Mouse (Mus musculus) liver, embryonic 13.5 days (tissue): ENCODE measurements around the gene Gm42906. TPM values are rescaled to one million over a fixed set of nuclear protein-coding genes. Genes with fewer than 3 reads are reported as not detected.

Source experiments
- ATAC-seq: fragments of 200-750 bp; cut with Nextera tagmentation; 2 replicates; pipeline ENCODE4 v1.8.0; 2017; ENCODE audit warnings: low read depth, mild to moderate bottlenecking, moderate number of reproducible peaks, moderate library complexity
- DNase-seq: peaks from one replicate; pipeline ENCODE4 v3.0.0; 2022
- H3K27ac ChIP-seq: fragments of 300-500 bp; sonication (generic); 2 replicates; pipeline ENCODE4 v1.5.1; 2015; ENCODE audit warnings: moderate library complexity, mild to moderate bottlenecking, inconsistent platforms
- H3K27me3 ChIP-seq: fragments of 300-500 bp; sonication (generic); 2 replicates; pipeline ENCODE4 v1.6.1; 2015; ENCODE audit warnings: mild to moderate bottlenecking, inconsistent platforms
- H3K36me3 ChIP-seq: fragments of 300-500 bp; sonication (generic); 2 replicates; pipeline ENCODE4 v1.6.1; 2015; ENCODE audit warnings: mild to moderate bottlenecking, inconsistent platforms
- H3K4me1 ChIP-seq: fragments of 300-500 bp; sonication (generic); replicated peaks from 2 replicates; pipeline ENCODE4 v1.6.1; 2015; ENCODE audit warnings: inconsistent platforms
- H3K4me2 ChIP-seq: fragments of 300-500 bp; sonication (generic); 2 replicates; pipeline ENCODE4 v1.6.1; 2015; ENCODE audit warnings: inconsistent platforms, mild to moderate bottlenecking, moderate library complexity
- H3K4me3 ChIP-seq: fragments of 300-500 bp; sonication (generic); replicated peaks from 2 replicates; pipeline ENCODE4 v1.5.1; 2015; ENCODE audit warnings: mild to moderate bottlenecking, inconsistent platforms
- H3K9ac ChIP-seq: fragments of 300-500 bp; sonication (generic); 2 replicates; pipeline ENCODE4 v1.6.1; 2015; ENCODE audit warnings: mild to moderate bottlenecking, inconsistent platforms
- H3K9me3 ChIP-seq: fragments of 300-500 bp; sonication (generic); replicated peaks from 2 replicates; pipeline ENCODE4 v1.6.1; 2016; ENCODE audit warnings: inconsistent platforms
- WGBS: fragments of 180-500 bp; shearing (Covaris S2); methylation state at CpG from one replicate; pipeline ENCODE4 v1.1.7; 2015; ENCODE audit not compliant: insufficient replicate concordance; 5-methylcytosine and 5-hydroxymethylcytosine counted together
- polyA plus RNA-seq: library from polyadenylated mRNA; unstranded; fragments of >200 nt; fragmentation: Nextera tagmentation; extraction: Ambion mirVana; gene quantifications from 2 replicates; pipeline ENCODE4 v1.2.1, GENCODE M21; 2015

Gene Gm42906
- polyA plus RNA-seq, 1 experiment from 2014 or later: not detected

DNA sequence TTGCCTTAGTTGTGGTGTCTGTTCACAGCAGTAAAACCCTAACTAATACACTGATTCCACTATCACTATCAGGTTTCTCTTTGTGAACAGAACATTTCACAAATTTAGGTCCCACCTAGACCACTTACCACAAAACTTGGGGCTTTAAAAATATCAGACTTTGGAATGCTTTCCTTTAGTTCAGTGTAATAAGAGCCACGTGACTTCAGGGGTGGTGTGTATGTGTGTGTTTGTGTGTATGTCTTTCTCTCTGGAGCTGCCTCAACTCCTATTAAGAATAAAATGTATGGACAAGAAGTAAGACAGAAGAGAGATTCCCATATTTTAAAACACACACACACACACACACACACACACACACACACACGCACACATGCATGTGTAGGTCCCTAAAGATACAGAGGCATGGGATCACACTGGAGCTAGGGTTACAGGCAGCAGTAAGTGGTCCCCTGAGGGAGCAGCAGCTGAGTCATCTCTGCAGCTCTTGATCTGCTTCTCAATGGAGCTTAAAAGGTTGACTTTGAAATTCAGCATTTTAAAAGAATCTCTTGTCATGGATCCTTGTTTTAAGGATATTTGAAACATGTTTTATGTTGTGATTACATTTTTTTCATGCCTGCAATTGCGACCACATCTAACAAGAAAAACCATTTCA, 64.5 kb downstream of the Gm42906 start:
- H3K4me3 ChIP-seq: no peak overlapping the region
- H3K27me3 ChIP-seq: no peaks in the 10 kb centered on the region
- H3K4me2 ChIP-seq: no peak overlapping the region
- H3K27ac ChIP-seq: no peak overlapping the region
- no peak for DNase-seq
- no peak for ATAC-seq
- H3K9me3 ChIP-seq: no peaks in the 10 kb centered on the region
- H3K9ac ChIP-seq: no peak overlapping the region
- H3K4me1 ChIP-seq: peaks cover 14% of the 10 kb centered on the region
- 58% methylated on average over 3 of the region's 3 CpGs for WGBS
- H3K36me3 ChIP-seq: no peaks in the 10 kb centered on the region

DNA sequence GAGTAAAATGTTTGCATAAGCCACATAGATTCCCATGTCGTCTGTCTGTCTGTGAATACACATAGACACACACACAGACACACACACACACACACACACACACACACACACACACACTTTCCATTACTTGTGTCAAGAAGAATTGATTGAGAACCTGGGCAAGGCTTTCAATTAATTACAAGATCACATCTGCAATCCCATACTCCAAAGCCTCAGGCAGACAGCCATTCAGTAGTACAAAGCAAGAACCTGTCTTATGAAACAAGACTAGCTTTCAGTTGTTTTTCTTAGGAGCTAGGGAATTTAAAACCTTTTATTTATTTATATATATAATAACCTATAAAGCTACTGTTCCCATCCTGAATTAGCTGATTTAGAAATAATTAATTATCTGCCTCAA, 78.3 kb downstream of the Gm42906 start:
- WGBS: 60% methylated on average over 1 of the region's 1 CpGs

DNA sequence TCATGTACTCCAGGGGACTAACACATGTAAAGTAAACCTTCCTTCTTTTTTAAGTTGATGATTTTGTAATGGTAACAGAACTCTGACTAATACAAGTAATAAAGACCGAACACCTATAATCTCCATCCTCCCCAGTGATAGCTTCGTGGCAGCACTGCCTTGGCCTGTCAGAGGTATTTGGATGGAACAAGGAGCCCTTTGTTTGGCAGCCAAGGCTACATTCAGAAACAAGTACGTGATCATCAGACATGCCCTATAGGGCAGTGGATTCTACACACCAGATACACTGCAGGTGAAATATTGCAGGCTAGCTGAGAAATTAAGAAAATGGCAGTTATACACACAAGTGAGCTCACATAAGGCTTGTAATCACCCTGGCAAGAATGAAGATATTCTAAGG, 79.5 kb downstream of the Gm42906 start:
- WGBS: 65% methylated on average over 3 of the region's 3 CpGs
- H3K27ac ChIP-seq: no peak overlapping the region
- no peak overlapping the region for H3K4me3 ChIP-seq
- H3K27me3 ChIP-seq: no peaks in the 10 kb centered on the region
- no peak overlapping the region for H3K4me2 ChIP-seq
- H3K9ac ChIP-seq: no peak overlapping the region
- H3K9me3 ChIP-seq: no peaks in the 10 kb centered on the region
- DNase-seq (no peak), ATAC-seq (no peak)
- no peaks in the 10 kb centered on the region for H3K4me1 ChIP-seq
- no peaks in the 10 kb centered on the region for H3K36me3 ChIP-seq

More for the DNA sequence above, 78.3 kb downstream of the Gm42906 start:
- no peaks in the 10 kb centered on the region for H3K4me1 ChIP-seq
- ATAC-seq (no peak), DNase-seq (no peak)
- H3K4me3 ChIP-seq: no peak overlapping the region
- no peaks in the 10 kb centered on the region for H3K27me3 ChIP-seq
- H3K9me3 ChIP-seq: no peaks in the 10 kb centered on the region
- no peak overlapping the region for H3K4me2 ChIP-seq
- H3K36me3 ChIP-seq: no peaks in the 10 kb centered on the region
- no peak overlapping the region for H3K27ac ChIP-seq
- no peak overlapping the region for H3K9ac ChIP-seq

GRCm38 (mm10) chr5:151346626-151347025, 81.3 kb downstream of the Gm42906 start:
- no peak for ATAC-seq
- DNase-seq: no peak
- 81% methylated on average over 8 of the region's 8 CpGs for WGBS

DNA sequence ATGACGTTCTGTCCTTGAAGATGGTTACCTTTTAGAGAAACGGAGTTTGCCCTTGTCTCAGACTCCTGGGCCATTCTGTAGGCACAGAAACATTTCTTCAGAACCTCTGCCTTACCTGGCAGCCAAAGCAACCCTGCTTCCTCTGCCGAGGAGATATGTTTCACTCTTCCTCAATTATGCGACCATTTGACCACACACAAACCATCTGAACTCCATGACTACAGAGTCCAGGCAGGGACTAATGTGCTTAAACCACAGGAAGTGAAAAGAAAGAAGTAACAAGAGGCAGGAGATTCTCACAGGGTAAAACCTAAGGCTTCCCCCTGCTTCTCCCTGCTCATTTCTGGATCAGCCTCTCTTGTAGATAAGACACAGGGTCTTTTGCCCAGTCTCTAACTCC, 83.2 kb downstream of the Gm42906 start:
- Histone ChIP-seq H3K4me1 (no peaks in the 10 kb centered on the region), H3K36me3 (no peaks in the 10 kb centered on the region), H3K4me3 (no peak overlapping the region), H3K9ac (no peak overlapping the region), H3K27me3 (no peaks in the 10 kb centered on the region), H3K27ac (no peak overlapping the region), H3K9me3 (no peaks in the 10 kb centered on the region), H3K4me2 (no peak overlapping the region)
- DNase-seq: no peak
- ATAC-seq: no peak
- WGBS: 33% methylated on average over 4 of the region's 4 CpGs

More at GRCm38 (mm10) chr5:151346626-151347025, 81.3 kb downstream of the Gm42906 start:
- Histone ChIP-seq H3K9ac (no peak overlapping the region), H3K36me3 (no peaks in the 10 kb centered on the region), H3K4me1 (no peaks in the 10 kb centered on the region), H3K4me3 (no peak overlapping the region), H3K27ac (no peak overlapping the region), H3K4me2 (no peak overlapping the region), H3K9me3 (no peaks in the 10 kb centered on the region), H3K27me3 (no peaks in the 10 kb centered on the region)

GRCm38 (mm10) chr5:151333686-151334085, 94.3 kb downstream of the Gm42906 start:
- Histone ChIP-seq H3K9me3 (no peaks in the 10 kb centered on the region), H3K27ac (no peak overlapping the region), H3K36me3 (no peaks in the 10 kb centered on the region), H3K4me1 (no peaks in the 10 kb centered on the region), H3K4me3 (no peak overlapping the region), H3K4me2 (no peak overlapping the region), H3K9ac (no peak overlapping the region), H3K27me3 (no peaks in the 10 kb centered on the region)
- ATAC-seq (no peak), DNase-seq (no peak)

- H3K9me3 ChIP-seq: no peaks in the 10 kb centered on the region
- DNase-seq: no peak
Measured at GRCm38 (mm10) chr5:151333191-151333594, 94.8 kb downstream of the Gm42906 start.

DNA sequence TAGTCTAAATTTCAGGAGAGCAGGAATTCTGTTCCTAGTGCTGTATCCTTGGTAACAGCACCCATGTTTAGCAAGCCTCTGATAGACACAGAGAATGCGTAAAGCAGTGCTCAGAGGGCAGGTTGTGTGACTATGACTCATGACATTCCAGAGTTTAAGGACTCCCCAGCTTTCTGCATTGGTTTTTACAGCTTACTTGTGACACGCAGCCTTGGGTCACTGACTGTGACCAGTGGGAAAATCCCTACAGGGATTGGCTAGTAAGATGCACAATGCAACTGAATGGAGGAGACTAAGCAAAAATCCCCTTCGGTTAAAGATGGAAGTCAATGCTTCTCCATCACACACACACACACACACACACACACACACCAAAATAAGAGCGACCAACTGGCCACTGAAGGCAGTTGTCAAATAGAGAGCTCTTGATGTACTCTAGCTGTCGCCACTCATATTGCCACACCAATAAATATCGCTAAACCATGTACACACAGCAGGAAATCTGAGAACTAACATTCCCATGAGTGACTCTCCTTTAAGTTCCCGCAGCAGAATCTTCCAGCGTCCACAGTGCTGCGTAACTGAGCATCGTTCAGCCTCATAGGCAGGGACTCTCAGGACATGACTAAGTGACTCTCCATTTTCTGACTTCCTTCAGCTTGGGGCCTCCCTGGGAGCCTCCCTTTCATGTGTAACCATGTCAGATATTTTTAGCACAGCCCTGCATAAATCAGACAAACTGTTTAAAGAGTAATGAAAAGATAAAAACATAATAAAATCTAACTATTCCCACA, 112.0 kb downstream of the Gm42906 start:
- DNase-seq (no peak), ATAC-seq (no peak)
- H3K4me2 ChIP-seq: no peak overlapping the region
- no peaks in the 10 kb centered on the region for H3K36me3 ChIP-seq
- H3K9me3 ChIP-seq: no peaks in the 10 kb centered on the region
- H3K4me1 ChIP-seq: no peaks in the 10 kb centered on the region
- H3K9ac ChIP-seq: no peak overlapping the region
- no peak overlapping the region for H3K27ac ChIP-seq
- 68% methylated on average over 10 of the region's 10 CpGs for WGBS
- H3K27me3 ChIP-seq: no peaks in the 10 kb centered on the region
- no peak overlapping the region for H3K4me3 ChIP-seq

More at GRCm38 (mm10) chr5:151333191-151333594, 94.8 kb downstream of the Gm42906 start:
- Histone ChIP-seq H3K27me3 (no peaks in the 10 kb centered on the region), H3K4me3 (no peak overlapping the region), H3K4me2 (no peak overlapping the region), H3K36me3 (no peaks in the 10 kb centered on the region), H3K9ac (no peak overlapping the region), H3K27ac (no peak overlapping the region), H3K4me1 (no peaks in the 10 kb centered on the region)
- ATAC-seq: no peak

DNA sequence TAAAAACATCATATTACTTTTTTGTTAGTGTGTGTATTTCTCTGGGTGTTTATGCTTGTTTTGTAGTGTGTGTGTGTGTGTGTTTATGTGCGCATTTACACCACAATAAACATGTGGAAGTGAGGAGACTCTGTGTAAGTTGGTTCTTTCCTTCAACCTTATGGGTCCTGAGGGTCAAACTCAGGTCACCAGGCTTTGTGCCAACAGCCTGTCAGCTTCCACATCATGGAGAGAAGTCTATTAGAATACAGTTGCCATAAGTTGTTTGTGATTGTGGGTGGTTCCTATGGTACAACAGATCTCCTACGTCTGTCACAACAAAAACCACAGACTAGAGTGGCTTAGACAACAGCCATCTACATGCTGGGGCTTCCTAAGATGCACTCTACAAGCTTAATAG, 127.7 kb downstream of the Gm42906 start:
- no peaks in the 10 kb centered on the region for H3K4me1 ChIP-seq
- H3K9me3 ChIP-seq: no peaks in the 10 kb centered on the region
- no peak overlapping the region for H3K9ac ChIP-seq
- ATAC-seq (no peak), DNase-seq (no peak)
- H3K36me3 ChIP-seq: no peaks in the 10 kb centered on the region
- 56% methylated on average over 2 of the region's 2 CpGs for WGBS
- H3K27me3 ChIP-seq: no peaks in the 10 kb centered on the region
- H3K27ac ChIP-seq: no peak overlapping the region
- H3K4me3 ChIP-seq: no peak overlapping the region
- H3K4me2 ChIP-seq: no peak overlapping the region

DNA sequence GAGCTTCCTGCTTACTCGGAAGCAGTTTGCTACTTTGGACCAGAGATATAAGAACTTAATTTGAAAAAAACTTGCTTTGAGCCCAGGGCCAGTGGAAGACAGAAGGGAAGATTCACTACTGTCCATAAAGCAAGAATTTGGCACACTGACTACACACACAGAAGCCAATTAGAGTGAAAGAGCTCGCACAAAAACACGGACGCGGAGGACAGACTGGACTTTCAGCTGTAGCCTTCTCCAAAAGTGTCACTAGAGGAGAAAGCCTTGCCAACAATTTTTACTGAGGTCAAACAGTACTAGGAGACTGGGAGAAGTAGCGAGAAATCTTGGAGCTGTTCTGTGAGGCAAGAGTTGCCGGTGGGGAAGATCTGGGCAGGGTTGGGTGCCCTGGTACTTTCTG, 128.4 kb downstream of the Gm42906 start:
- ATAC-seq (no peak), DNase-seq (no peak)
- H3K9me3 ChIP-seq: no peaks in the 10 kb centered on the region
- no peaks in the 10 kb centered on the region for H3K36me3 ChIP-seq
- H3K27me3 ChIP-seq: no peaks in the 10 kb centered on the region
- H3K4me2 ChIP-seq: no peak overlapping the region
- H3K4me1 ChIP-seq: no peaks in the 10 kb centered on the region
- no peak overlapping the region for H3K27ac ChIP-seq
- 75% methylated on average over 7 of the region's 7 CpGs for WGBS
- H3K4me3 ChIP-seq: no peak overlapping the region
- H3K9ac ChIP-seq: no peak overlapping the region

DNA sequence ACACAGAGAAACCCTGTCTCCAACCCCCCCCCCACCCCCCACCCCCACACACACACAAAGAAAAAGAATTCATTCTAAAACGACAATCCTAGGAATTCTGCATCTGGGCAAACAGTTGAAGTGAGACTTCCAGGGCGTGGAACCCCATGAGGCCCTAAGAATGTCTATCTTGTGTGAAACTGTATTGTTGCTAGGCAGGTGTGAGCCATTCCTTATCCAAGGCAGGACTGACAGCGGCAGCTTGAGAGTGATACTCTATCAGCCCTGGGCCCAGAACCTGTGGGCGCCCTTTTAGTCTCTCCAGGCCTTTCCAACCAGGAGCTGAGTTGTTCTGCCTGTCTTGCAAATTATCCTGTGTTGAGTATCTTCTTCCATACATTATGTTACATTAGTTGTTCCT, 129.6 kb downstream of the Gm42906 start:
- no peak for DNase-seq
- H3K4me3 ChIP-seq: no peak overlapping the region
- H3K4me1 ChIP-seq: no peaks in the 10 kb centered on the region
- no peaks in the 10 kb centered on the region for H3K36me3 ChIP-seq
- H3K27me3 ChIP-seq: no peaks in the 10 kb centered on the region
- no peak for ATAC-seq
- WGBS: 55% methylated on average over 4 of the region's 4 CpGs
- H3K9ac ChIP-seq: no peak overlapping the region
- H3K27ac ChIP-seq: no peak overlapping the region
- H3K4me2 ChIP-seq: no peak overlapping the region
- no peaks in the 10 kb centered on the region for H3K9me3 ChIP-seq

GRCm38 (mm10) chr5:151296244-151296643, 131.7 kb downstream of the Gm42906 start:
- H3K9ac ChIP-seq: no peak overlapping the region

More at GRCm38 (mm10) chr5:151296244-151296643, 131.7 kb downstream of the Gm42906 start:
- no peaks in the 10 kb centered on the region for H3K9me3 ChIP-seq
- no peaks in the 10 kb centered on the region for H3K27me3 ChIP-seq
- DNase-seq (no peak), ATAC-seq (no peak)
- no peak overlapping the region for H3K4me3 ChIP-seq
- H3K4me1 ChIP-seq: no peaks in the 10 kb centered on the region
- H3K4me2 ChIP-seq: no peak overlapping the region
- no peaks in the 10 kb centered on the region for H3K36me3 ChIP-seq
- H3K27ac ChIP-seq: no peak overlapping the region
- 66% methylated on average over 4 of the region's 4 CpGs for WGBS
